Mouse (Mus musculus) intestine, postnatal 0 days (tissue): ENCODE data around the gene Pde4b. TPM values are rescaled to one million over a fixed set of nuclear protein-coding genes. Genes with fewer than 3 reads are reported as not detected.

ENCODE experiments used
- ATAC-seq: fragments of 200-750 bp; cut with Nextera tagmentation; 2 replicates; pipeline ENCODE4 v1.8.0; 2017; ENCODE audit warnings: mild to moderate bottlenecking, moderate TSS enrichment, moderate library complexity
- H3K27ac ChIP-seq: fragments of 300-500 bp; sonication (generic); 2 replicates; pipeline ENCODE4 v1.5.1; 2014; ENCODE audit warnings: mild to moderate bottlenecking, low read depth, low read length, moderate library complexity
- H3K27me3 ChIP-seq: fragments of 300-500 bp; sonication (generic); replicated peaks from 2 replicates; pipeline ENCODE4 v1.6.1; 2014; ENCODE audit warnings: low read length, mixed read lengths; ENCODE audit not compliant: control insufficient read depth, insufficient read depth
- H3K36me3 ChIP-seq: fragments of 300-500 bp; sonication (generic); 2 replicates; pipeline ENCODE4 v1.6.1; 2014; ENCODE audit warnings: mild to moderate bottlenecking, moderate library complexity; ENCODE audit not compliant: control insufficient read depth, insufficient read depth
- H3K4me1 ChIP-seq: fragments of 300-500 bp; sonication (generic); replicated peaks from 2 replicates; pipeline ENCODE4 v1.6.1; 2014; ENCODE audit warnings: antibody characterized with exemption, low read length, mixed read lengths; ENCODE audit not compliant: control insufficient read depth, insufficient read depth
- H3K4me2 ChIP-seq: fragments of 300-500 bp; sonication (generic); replicated peaks from 2 replicates; pipeline ENCODE4 v1.6.1; 2014; ENCODE audit warnings: low read depth, mild to moderate bottlenecking, moderate library complexity
- H3K4me3 ChIP-seq: fragments of 300-500 bp; sonication (generic); 2 replicates; pipeline ENCODE4 v1.5.1; 2014; ENCODE audit warnings: low read depth, low read length
- H3K9ac ChIP-seq: fragments of 300-500 bp; sonication (generic); 2 replicates; pipeline ENCODE4 v1.6.1; 2014; ENCODE audit warnings: mild to moderate bottlenecking, low read depth, low read length
- H3K9me3 ChIP-seq: fragments of 300-500 bp; sonication (generic); 2 replicates; pipeline ENCODE4 v1.6.1; 2016; ENCODE audit warnings: mixed run types; ENCODE audit not compliant: control insufficient read depth
- CTCF ChIP-seq: sonication (generic); IDR thresholded peaks from 2 replicates; pipeline ENCODE4 v1.5.1; 2016; ENCODE audit warnings: low read depth, mild to moderate bottlenecking, control low read depth, antibody characterized with exemption, moderate library complexity
- WGBS: fragments of 180-500 bp; shearing (Covaris S2); extraction: QIAGEN DNeasy Blood & Tissue Kit; methylation state at CpG from one replicate; pipeline ENCODE4 v1.1.7; 2014; 5-methylcytosine and 5-hydroxymethylcytosine counted together
- polyA plus RNA-seq: library from polyadenylated mRNA; unstranded; fragments of >200 nt; fragmentation: Nextera tagmentation; extraction: Ambion mirVana; gene quantifications from 2 replicates; pipeline ENCODE4 v1.2.1, GENCODE M21; 2015

Gene Pde4b
- polyA plus RNA-seq, 1 experiment from 2014 or later = 6.9 TPM

- no peak overlapping the region for H3K4me2 ChIP-seq
- no peaks in the 10 kb centered on the region for H3K4me1 ChIP-seq
- H3K27me3 ChIP-seq = no peaks in the 10 kb centered on the region
- no peak overlapping the region for H3K27ac ChIP-seq
- ATAC-seq = no peak
- no peak overlapping the region for H3K9ac ChIP-seq
- no peak for TF ChIP-seq CTCF
- no peaks in the 10 kb centered on the region for H3K9me3 ChIP-seq
- H3K4me3 ChIP-seq = no peak overlapping the region
- 72% methylated on average over 2 of the region's 2 CpGs for WGBS
- H3K36me3 ChIP-seq = no peaks in the 10 kb centered on the region
These were observed 306.3 kb downstream of the Pde4b start for GRCm38 (mm10) chr4:102393605-102394004.

DNA sequence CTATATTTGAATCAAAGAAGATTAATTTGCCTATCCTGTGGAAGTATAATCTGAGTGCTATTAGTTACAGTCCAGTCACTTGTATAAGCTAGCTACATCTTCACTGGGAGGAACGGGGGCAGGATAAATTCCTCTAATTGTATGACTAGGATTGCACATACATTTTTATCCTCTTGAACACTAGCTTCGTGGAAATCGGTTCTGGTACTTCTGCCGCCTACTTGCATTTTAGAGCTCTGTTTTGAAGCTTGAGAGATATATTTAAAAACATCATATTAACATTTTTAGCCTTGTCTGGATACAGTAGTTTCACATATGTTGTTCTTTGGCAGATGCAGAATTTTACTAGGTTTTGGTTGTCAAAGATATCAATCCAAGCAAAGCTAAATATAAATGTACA lies 310.0 kb downstream of the Pde4b start:
- no peak overlapping the region for H3K4me2 ChIP-seq
- no peaks in the 10 kb centered on the region for H3K4me1 ChIP-seq
- no peak overlapping the region for H3K9ac ChIP-seq
- no peak for ATAC-seq
- no peak for TF ChIP-seq CTCF
- H3K36me3 ChIP-seq = no peaks in the 10 kb centered on the region
- no peak overlapping the region for H3K27ac ChIP-seq
- H3K9me3 ChIP-seq = no peaks in the 10 kb centered on the region
- WGBS = 82% methylated on average over 4 of the region's 4 CpGs
- no peaks in the 10 kb centered on the region for H3K27me3 ChIP-seq
- H3K4me3 ChIP-seq = no peak overlapping the region

DNA sequence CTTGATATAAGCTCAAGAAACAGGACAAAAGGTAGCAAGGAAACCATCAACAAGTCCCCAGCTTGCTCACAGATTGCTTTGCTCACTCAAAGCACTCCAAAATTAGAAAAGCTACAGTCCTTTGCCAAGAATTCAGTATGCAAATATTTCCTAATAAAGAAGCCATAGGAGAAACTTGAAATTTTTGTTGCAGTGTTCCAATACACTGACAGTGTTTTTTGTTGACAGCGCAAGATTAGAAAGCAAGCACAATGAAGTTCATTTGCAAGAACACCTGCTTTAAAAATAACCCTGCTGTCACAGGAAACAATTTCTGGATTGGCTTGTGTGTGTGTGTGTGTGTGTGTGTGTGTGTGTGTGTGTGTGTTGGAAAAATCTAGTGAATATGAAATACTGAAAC lies 311.2 kb downstream of the Pde4b start:
- TF ChIP-seq CTCF = no peak
- Histone ChIP-seq H3K9me3 (no peaks in the 10 kb centered on the region), H3K4me2 (no peak overlapping the region), H3K27me3 (no peaks in the 10 kb centered on the region), H3K9ac (no peak overlapping the region), H3K4me3 (no peak overlapping the region), H3K27ac (no peak overlapping the region), H3K4me1 (no peaks in the 10 kb centered on the region), H3K36me3 (no peaks in the 10 kb centered on the region)
- 100% methylated on average over 1 of the region's 1 CpGs for WGBS
- no peak for ATAC-seq

GRCm38 (mm10) chr4:102406848-102407247 lies 319.5 kb downstream of the Pde4b start:
- Histone ChIP-seq H3K4me1 (0 out of 2 replicates have a peak, but pooled peaks cover 5% of the 10 kb centered on the region), H3K27ac (no peak overlapping the region), H3K9ac (no peak overlapping the region), H3K4me2 (no peak overlapping the region), H3K4me3 (no peak overlapping the region), H3K36me3 (no peaks in the 10 kb centered on the region), H3K27me3 (no peaks in the 10 kb centered on the region), H3K9me3 (no peaks in the 10 kb centered on the region)
- WGBS = 33% methylated on average over 3 of the region's 3 CpGs
- TF ChIP-seq CTCF = no peak
- ATAC-seq = peak; percentile 65

DNA sequence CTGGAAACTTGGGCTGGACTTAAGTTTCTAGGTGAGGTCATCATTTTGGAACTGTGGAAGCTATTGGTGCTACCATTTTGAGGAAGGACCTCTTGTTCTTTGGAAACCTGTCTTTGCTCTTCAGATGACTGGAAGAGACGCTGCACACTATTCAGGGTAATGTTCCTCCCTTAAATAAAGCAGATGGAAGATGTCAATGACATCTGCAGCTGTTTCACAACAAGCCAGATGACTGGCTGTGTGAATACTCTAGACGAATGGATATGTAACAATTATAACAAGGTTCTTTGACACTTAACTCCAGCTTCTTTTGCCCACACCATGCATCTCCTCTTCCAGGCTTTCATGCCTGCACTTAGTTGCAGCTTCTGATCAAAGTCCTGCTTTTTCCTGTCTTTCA lies 320.8 kb downstream of the Pde4b start:
- Histone ChIP-seq H3K27ac (no peak overlapping the region), H3K27me3 (no peaks in the 10 kb centered on the region), H3K4me2 (no peak overlapping the region), H3K9me3 (no peaks in the 10 kb centered on the region), H3K9ac (no peak overlapping the region), H3K4me1 (0 out of 2 replicates have a peak, but pooled peaks cover 5% of the 10 kb centered on the region), H3K36me3 (no peaks in the 10 kb centered on the region), H3K4me3 (no peak overlapping the region)
- ATAC-seq = no peak
- TF ChIP-seq CTCF = no peak
- 69% methylated on average over 2 of the region's 2 CpGs for WGBS

DNA sequence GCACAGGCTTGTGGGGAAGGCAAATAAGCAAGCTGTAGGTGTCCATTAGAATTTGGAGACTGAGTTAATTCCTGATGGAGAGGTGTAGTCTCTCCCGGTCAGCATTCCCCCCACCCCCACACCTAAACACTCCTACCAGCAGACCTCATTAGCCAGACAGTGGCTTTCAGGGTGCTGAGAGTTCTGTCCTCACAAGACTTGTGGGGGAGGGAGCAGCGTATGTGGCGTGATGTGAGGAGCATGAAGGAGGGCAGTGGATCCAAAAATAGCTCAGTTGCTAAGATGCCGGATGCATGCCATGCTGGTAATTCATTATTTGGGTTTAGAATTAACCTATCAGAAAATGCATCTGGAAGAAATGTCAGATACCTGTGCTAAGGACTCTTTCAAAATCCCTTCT lies 321.6 kb downstream of the Pde4b start:
- Histone ChIP-seq H3K9ac (no peak overlapping the region), H3K27ac (no peak overlapping the region), H3K4me1 (0 out of 2 replicates have a peak, but pooled peaks cover 5% of the 10 kb centered on the region), H3K36me3 (no peaks in the 10 kb centered on the region), H3K27me3 (no peaks in the 10 kb centered on the region), H3K4me2 (no peak overlapping the region), H3K9me3 (no peaks in the 10 kb centered on the region), H3K4me3 (no peak overlapping the region)
- no peak for TF ChIP-seq CTCF
- 55% methylated on average over 4 of the region's 4 CpGs for WGBS
- ATAC-seq = no peak

- Histone ChIP-seq H3K27me3 (no peaks in the 10 kb centered on the region), H3K27ac (no peak overlapping the region), H3K4me3 (no peak overlapping the region), H3K9ac (no peak overlapping the region), H3K9me3 (no peaks in the 10 kb centered on the region), H3K36me3 (no peaks in the 10 kb centered on the region), H3K4me1 (0 out of 2 replicates have a peak, but pooled peaks cover 5% of the 10 kb centered on the region), H3K4me2 (no peak overlapping the region)
- no peak for TF ChIP-seq CTCF
- ATAC-seq = no peak
- WGBS = 87% methylated on average over 2 of the region's 2 CpGs
These were observed 325.8 kb downstream of the Pde4b start for GRCm38 (mm10) chr4:102413101-102413500.
